Mouse (Mus musculus) midbrain, embryonic 10.5 days (tissue): ENCODE data around the gene Atp9a. TPM values are rescaled to one million over a fixed set of nuclear protein-coding genes. Genes with fewer than 3 reads are reported as not detected.
A peak's percentile ranks its signal among the peaks of the same experiment; 100 is the strongest.

Experiments
- DNase-seq: peaks from one replicate; pipeline ENCODE4 v3.0.0-alpha.2; 2017; ENCODE audit warnings: low spot score
- H3K27ac ChIP-seq: fragments of 300-500 bp; sonication (generic); replicated peaks from 2 replicates; pipeline ENCODE4 v1.5.1; 2016; ENCODE audit warnings: mild to moderate bottlenecking
- H3K27me3 ChIP-seq: fragments of 300-500 bp; sonication (generic); 2 replicates; pipeline ENCODE4 v1.6.1; 2016; ENCODE audit warnings: low read depth, mild to moderate bottlenecking; ENCODE audit not compliant: poor library complexity, severe bottlenecking
- H3K36me3 ChIP-seq: fragments of 300-500 bp; sonication (generic); 2 replicates; pipeline ENCODE4 v1.6.1; 2016; ENCODE audit warnings: mild to moderate bottlenecking, moderate library complexity
- H3K4me1 ChIP-seq: fragments of 300-500 bp; sonication (generic); 2 replicates; pipeline ENCODE4 v1.6.1; 2016
- H3K4me3 ChIP-seq: fragments of 300-500 bp; sonication (generic); 2 replicates; pipeline ENCODE4 v1.5.1; 2016; ENCODE audit warnings: mild to moderate bottlenecking, moderate library complexity
- H3K9me3 ChIP-seq: fragments of 300-500 bp; sonication (generic); replicated peaks from 2 replicates; pipeline ENCODE4 v1.6.1; 2016; ENCODE audit warnings: mild to moderate bottlenecking
- WGBS: fragments of 180-500 bp; shearing (Covaris S2); methylation state at CpG from one replicate; pipeline ENCODE4 v1.1.7; 2016; 5-methylcytosine and 5-hydroxymethylcytosine counted together
- polyA plus RNA-seq: library from polyadenylated mRNA; unstranded; fragments of >200 nt; fragmentation: Nextera tagmentation; extraction: Ambion mirVana; gene quantifications from 2 replicates; pipeline ENCODE4 v1.2.1, GENCODE M21; 2016

Gene Atp9a
- polyA plus RNA-seq, 1 experiment from 2014 or later = 15.5 TPM

DNA sequence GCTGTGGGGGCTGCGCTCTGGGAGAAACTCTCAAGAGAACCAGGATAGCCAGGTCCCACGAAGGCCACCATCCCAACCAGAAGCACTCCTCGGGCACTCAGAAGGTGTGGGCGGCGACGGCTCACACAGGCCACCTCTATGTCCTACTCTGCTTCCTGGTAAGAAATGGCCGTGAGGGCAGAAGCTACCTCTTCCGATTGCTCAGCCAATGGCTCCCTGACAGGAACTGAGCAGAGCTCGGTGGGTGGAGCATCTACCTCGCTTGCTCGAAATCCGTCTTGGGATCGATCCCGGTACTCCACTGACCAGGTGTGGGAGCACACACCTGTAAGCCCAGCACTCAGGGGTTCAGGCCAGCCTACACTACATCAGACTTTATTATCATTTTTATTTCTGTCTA is 72.0 kb downstream of the Atp9a start:
- Histone ChIP-seq H3K27me3 (no peaks in the 10 kb centered on the region), H3K9me3 (no peaks in the 10 kb centered on the region), H3K27ac (0 out of 2 replicates have a peak overlapping the region, but pooled peaks have one; percentile 3), H3K36me3 (peaks cover 35% of the 10 kb centered on the region), H3K4me3 (no peak overlapping the region), H3K4me1 (no peaks in the 10 kb centered on the region)
- WGBS = 82% methylated on average over 14 of the region's 14 CpGs
- DNase-seq = no peak

DNA sequence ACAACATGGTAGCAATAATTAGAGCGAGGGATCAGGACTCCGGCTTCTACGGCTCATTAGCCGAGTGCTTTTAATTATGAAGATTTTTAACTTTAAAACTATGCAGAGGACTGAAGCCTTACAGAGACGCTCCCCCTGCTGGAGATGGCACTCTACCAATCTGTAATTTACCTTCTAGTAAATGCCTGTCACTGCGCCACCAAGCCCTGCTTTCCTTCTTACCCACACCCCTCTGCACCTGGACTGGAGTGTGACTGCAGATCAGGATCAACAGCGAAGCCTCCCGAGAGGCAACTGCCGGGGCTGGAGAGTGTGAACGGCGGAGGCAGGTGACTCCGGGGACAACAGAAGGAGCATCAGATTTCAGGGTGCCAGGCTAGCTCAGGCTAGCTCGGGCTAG is 72.4 kb downstream of the Atp9a start:
- DNase-seq = no peak
- Histone ChIP-seq H3K36me3 (peaks cover 30% of the 10 kb centered on the region), H3K4me1 (no peaks in the 10 kb centered on the region), H3K27ac (0 out of 2 replicates have a peak overlapping the region, but pooled peaks have one; percentile 3), H3K9me3 (no peaks in the 10 kb centered on the region), H3K27me3 (no peaks in the 10 kb centered on the region), H3K4me3 (no peak overlapping the region)
- 81% methylated on average over 13 of the region's 13 CpGs for WGBS

DNA sequence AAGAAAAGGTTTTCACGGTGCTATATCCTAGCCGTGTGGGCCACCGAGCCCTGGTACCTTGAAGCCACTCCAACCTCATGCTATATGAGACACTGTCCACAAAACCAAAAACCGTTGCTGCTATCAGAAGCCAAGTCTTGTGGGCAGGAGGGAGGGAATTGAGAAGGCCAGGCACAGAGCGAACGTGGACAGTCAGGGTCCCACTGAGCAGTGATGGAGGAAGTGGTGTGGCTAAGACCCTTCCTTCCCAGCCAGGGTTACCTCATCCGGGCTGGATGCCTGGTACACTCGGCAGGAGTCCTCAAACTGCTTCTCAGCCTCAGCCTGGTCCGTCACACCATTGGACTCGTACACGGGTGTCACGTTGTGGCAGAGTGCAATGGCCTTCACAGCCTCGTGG is 74.5 kb downstream of the Atp9a start:
- H3K9me3 ChIP-seq = no peaks in the 10 kb centered on the region
- WGBS = 87% methylated on average over 13 of the region's 13 CpGs
- H3K27me3 ChIP-seq = no peaks in the 10 kb centered on the region
- H3K27ac ChIP-seq = no peak overlapping the region
- H3K4me1 ChIP-seq = no peaks in the 10 kb centered on the region; the same call in 1 of the 2 replicates
- peaks cover 12% of the 10 kb centered on the region for H3K36me3 ChIP-seq
- no peak overlapping the region for H3K4me3 ChIP-seq
- no peak for DNase-seq

DNA sequence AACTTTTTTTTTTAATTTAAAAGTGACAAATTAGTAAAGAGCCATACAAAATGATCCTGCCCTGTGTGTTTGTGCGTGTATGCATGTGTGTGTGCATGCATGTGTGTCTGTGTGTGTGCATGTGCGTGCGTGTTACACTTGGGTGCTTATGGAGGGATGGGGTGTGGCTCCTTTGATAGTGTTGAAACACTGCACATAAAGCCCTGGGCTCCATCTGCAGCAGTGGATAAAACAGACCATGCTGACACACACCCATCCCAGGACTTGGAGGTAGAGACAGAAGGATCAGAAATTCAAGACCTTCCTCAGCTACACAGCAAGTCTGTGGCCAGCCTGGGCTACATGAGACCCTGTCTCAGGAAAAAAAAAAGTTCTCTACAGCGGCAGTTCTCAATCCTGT is 76.5 kb downstream of the Atp9a start:
- WGBS = 92% methylated on average over 4 of the region's 4 CpGs
- H3K4me3 ChIP-seq = no peak overlapping the region

DNA sequence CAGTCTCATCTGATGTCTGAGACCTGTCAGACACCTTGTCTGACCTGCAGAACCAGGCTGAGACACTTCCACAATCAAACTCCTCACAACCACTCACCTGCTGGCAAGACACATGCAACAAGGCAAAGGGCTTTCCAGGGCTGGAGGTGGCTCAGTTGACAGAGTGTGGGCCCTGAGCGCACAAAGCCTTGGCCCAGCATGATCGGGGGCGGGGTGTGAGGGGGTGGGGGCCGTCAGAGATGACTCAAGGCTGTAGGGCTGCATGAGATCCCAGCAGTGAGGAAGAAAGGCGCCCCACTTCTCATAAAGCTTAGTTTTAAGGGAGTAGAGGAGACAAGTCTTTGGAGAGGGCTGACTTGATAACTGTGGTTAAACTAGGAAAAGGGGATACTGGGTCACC is 78.5 kb downstream of the Atp9a start:
- DNase-seq = no peak
- H3K27me3 ChIP-seq = no peaks in the 10 kb centered on the region
- H3K4me3 ChIP-seq = no peak overlapping the region
- no peaks in the 10 kb centered on the region for H3K9me3 ChIP-seq
- WGBS = 75% methylated on average over 5 of the region's 5 CpGs
- no peak overlapping the region; the same call in 1 of the 2 replicates for H3K27ac ChIP-seq
- H3K4me1 ChIP-seq = peaks cover 4% of the 10 kb centered on the region; the same call in 1 of the 2 replicates
- 0 out of 2 replicates have a peak, but pooled peaks cover 2% of the 10 kb centered on the region for H3K36me3 ChIP-seq

More for the DNA sequence above, 76.5 kb downstream of the Atp9a start:
- DNase-seq = no peak
- no peaks in the 10 kb centered on the region for H3K36me3 ChIP-seq
- H3K4me1 ChIP-seq = peaks cover 4% of the 10 kb centered on the region; the same call in 1 of the 2 replicates
- no peaks in the 10 kb centered on the region for H3K27me3 ChIP-seq
- no peaks in the 10 kb centered on the region for H3K9me3 ChIP-seq
- H3K27ac ChIP-seq = no peak overlapping the region

DNA sequence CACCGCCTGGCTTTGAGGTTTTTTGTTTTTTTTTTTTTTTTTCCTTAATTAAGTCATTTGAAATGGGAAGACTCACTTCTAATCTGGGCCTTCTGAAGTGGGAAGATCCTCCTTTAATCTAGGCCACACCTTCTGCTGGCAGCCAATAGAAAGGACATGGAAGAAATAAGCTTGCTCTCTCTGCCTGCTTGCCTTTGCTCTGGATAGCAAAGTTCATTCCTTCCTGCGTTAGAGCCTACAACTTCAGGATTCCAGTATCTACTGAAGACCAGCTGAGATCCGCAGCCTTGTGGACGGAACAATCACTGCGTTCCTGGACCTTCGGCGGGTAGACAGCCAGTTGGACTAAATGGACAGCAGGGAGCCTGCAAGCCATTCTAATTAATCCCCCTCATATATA is 79.0 kb downstream of the Atp9a start:
- Histone ChIP-seq H3K27ac (no peak overlapping the region), H3K36me3 (0 out of 2 replicates have a peak, but pooled peaks cover 2% of the 10 kb centered on the region), H3K9me3 (no peaks in the 10 kb centered on the region), H3K4me1 (peaks cover 4% of the 10 kb centered on the region; the same call in 1 of the 2 replicates), H3K4me3 (no peak overlapping the region), H3K27me3 (no peaks in the 10 kb centered on the region)
- DNase-seq = no peak
- WGBS = 94% methylated on average over 7 of the region's 7 CpGs

DNA sequence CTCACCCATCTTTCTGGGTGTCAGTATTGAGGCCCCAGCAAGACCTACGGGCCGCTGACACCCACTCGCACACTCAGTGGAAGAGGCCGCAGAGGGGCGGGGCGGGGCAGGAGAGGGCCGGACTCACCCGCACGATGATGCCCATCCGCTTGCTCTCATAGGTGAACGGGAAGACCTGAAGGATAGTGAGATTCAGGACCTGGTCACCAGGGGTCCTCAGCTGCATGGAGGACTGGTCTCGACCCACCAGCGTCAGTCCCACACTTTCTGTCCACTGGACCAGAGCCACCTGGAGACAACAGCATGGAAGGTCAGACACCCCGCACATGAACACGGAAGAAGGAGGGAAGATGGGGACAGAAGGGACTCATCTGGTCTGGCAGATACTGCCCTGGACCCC is 80.4 kb downstream of the Atp9a start:
- Histone ChIP-seq H3K36me3 (0 out of 2 replicates have a peak, but pooled peaks cover 2% of the 10 kb centered on the region), H3K4me1 (peaks cover 9% of the 10 kb centered on the region), H3K4me3 (no peak overlapping the region), H3K9me3 (no peaks in the 10 kb centered on the region), H3K27ac (0 out of 2 replicates have a peak overlapping the region, but pooled peaks have one; percentile 33), H3K27me3 (no peaks in the 10 kb centered on the region)
- WGBS = 71% methylated on average over 15 of the region's 15 CpGs
- DNase-seq = no peak

DNA sequence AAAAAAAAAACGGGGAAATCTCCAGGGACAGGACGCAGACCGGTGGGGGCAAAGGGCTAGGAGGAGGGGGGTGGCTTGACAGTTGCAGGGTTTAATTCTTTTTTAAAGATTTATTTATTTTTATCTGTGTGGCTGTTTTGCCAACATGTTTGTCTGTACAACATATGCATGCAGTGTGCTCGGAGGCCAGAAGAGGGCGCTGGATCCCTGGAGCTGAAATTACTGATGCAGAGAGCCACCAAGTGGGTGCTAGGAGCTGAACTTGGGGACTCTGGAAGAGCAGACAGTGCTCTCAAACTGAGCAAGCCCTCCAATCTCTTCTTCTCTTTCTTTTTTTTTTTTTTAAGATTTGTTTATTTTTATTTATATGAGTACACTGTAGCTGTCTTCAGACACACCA is 81.9 kb downstream of the Atp9a start:
- Histone ChIP-seq H3K27ac (no peak overlapping the region), H3K4me1 (peaks cover 11% of the 10 kb centered on the region), H3K36me3 (0 out of 2 replicates have a peak, but pooled peaks cover 2% of the 10 kb centered on the region), H3K9me3 (no peaks in the 10 kb centered on the region), H3K27me3 (no peaks in the 10 kb centered on the region), H3K4me3 (no peak overlapping the region)
- WGBS = 60% methylated on average over 5 of the region's 5 CpGs
- DNase-seq = no peak

DNA sequence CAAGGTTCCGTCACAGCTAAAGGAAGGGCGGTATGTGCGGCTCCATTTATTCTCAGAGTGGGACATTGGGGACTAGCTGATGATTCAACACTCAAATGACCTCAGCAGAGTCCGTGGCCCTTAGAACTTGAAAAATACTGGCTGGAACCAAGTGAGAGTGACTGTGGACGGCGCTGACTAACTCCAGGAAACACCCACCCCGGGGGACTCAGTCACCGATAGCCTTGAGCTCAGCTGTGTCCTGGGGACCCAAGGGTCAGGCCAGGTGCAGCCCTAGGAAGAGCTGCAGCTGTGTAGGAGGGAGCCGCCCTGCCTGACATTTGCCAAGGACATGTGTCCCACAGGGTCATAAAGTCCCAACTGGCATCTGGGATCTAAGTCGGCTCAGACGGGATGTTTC is 83.7 kb downstream of the Atp9a start:
- Histone ChIP-seq H3K9me3 (no peaks in the 10 kb centered on the region), H3K36me3 (peaks cover 6% of the 10 kb centered on the region), H3K4me3 (no peak overlapping the region), H3K4me1 (peaks cover 19% of the 10 kb centered on the region), H3K27ac (no peak overlapping the region), H3K27me3 (no peaks in the 10 kb centered on the region)
- no peak for DNase-seq
- 91% methylated on average over 11 of the region's 11 CpGs for WGBS

DNA sequence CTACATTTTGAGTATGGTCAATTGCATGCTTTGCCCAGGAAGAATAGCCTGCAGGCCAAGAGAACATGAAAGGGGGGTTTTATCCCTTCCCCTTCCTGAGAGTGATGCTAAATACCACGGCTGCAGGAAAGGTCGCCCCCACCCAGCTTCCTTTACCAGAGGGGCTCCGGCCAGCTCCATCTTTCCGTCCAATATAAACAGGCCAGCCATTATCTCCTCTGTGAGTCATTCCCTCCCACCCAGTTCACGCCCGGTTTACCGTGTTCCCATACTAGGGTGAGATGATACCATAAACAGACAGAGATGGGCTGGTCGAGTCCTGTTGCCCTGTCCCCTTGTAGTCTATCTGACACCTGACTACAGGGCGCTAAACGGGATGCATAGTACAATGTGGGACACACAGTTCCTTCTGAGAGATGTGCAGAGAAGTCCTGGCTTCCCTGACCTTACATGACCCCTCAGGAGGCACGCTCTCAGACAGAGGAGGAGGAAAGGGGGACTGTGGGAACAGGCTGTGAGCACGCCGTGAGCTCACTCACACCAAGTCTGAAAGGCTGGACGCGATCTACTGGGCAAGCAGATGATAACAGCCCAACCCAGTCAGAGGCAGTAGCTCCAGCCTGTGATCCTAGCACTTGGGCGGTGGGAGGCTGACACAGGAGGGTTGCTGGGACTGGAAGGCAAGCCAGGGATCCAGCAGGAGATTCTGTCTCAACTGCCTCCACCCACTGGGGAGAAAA is 85.5 kb downstream of the Atp9a start:
- H3K27ac ChIP-seq = no peak overlapping the region; the same call in 1 of the 2 replicates
- peaks cover 17% of the 10 kb centered on the region for H3K36me3 ChIP-seq
- H3K4me3 ChIP-seq = no peak overlapping the region
- no peaks in the 10 kb centered on the region for H3K9me3 ChIP-seq
- no peaks in the 10 kb centered on the region for H3K27me3 ChIP-seq
- DNase-seq = no peak
- 78% methylated on average over 16 of the region's 16 CpGs for WGBS
- peaks cover 18% of the 10 kb centered on the region for H3K4me1 ChIP-seq

DNA sequence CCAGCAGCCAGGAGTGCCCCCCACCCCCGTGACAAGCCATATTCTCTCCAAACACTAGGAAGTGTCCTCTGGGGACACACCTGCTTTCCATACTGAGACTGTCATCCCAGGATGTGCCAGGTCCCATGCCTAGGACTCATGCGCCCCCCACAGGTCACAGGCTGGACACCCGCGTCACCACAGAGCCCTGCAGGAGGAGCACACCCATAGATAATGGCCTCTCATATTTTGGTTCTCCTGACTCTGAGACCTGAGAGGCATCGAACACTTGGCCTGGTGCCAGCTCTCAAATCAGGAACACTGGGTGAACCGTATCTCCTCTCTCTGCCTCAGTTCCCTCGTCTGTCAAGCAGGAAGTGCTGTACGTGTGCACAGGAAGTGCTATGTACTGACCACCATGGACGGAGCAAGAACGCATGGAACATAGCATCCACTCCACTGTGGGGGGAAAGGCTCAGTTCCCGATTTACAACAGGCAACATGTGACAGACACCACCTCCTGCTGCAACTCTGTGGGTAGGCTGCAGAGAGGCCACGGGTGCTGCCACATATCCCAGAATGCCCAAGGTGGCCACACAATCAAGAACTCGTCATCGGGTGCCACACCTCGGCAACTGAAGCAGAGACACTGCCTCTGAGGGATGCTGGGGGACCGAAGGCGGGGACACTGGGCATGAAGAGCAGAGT is 87.1 kb downstream of the Atp9a start:
- no peak for DNase-seq
- WGBS = 80% methylated on average over 17 of the region's 17 CpGs
- H3K36me3 ChIP-seq = peaks cover 15% of the 10 kb centered on the region
- H3K27me3 ChIP-seq = no peaks in the 10 kb centered on the region
- no peak overlapping the region for H3K4me3 ChIP-seq
- no peaks in the 10 kb centered on the region for H3K9me3 ChIP-seq
- no peak overlapping the region for H3K27ac ChIP-seq
- H3K4me1 ChIP-seq = peaks cover 15% of the 10 kb centered on the region

DNA sequence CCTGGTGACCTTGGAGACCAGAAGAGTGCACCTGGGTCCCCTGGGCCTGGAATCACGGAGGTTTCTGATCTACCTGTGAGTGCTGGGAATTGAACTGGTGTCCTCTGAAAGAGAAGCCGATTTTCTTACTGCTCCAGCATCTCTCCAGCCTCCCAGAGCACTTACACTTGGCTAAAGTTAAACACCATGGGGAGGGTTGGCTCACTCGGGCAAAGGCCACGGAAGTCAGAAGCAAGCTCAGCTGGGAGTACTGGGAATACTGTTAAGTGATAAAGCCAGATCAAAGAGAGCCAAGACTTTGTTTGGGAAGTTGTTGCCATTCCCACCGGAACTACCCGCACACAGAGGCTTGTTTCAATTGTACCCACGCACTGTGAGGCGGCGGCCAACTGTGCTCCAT is 87.7 kb downstream of the Atp9a start:
- H3K36me3 ChIP-seq = peaks cover 17% of the 10 kb centered on the region

DNA sequence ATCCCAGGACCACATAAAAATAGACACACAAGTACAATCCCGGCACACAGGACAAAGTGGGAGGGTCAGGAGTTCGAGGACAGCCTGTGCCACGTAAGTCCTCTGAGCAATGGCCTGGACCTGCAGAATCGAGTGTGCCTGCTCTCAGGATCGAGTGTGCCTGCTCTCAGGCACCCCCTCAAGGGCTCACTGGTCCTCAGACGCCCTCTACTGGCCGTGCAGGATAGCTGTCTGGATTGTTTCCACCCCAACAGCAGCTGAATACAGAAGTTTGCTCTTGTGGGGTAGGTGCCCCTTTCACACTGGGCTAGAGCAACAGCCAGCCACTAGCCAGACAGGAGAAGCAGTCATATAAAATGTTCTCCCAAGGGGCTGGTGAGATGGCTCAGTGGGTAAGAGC is 90.5 kb downstream of the Atp9a start:
- Histone ChIP-seq H3K27ac (no peak overlapping the region), H3K9me3 (no peaks in the 10 kb centered on the region), H3K4me3 (no peak overlapping the region), H3K4me1 (peaks cover 10% of the 10 kb centered on the region), H3K27me3 (no peaks in the 10 kb centered on the region), H3K36me3 (peaks cover 37% of the 10 kb centered on the region)
- no peak for DNase-seq
- 52% methylated on average over 7 of the region's 7 CpGs for WGBS

More for the DNA sequence above, 87.7 kb downstream of the Atp9a start:
- Histone ChIP-seq H3K4me1 (peaks cover 15% of the 10 kb centered on the region), H3K9me3 (no peaks in the 10 kb centered on the region), H3K27ac (no peak overlapping the region), H3K27me3 (no peaks in the 10 kb centered on the region), H3K4me3 (no peak overlapping the region)
- no peak for DNase-seq
- 71% methylated on average over 9 of the region's 9 CpGs for WGBS
